Mouse (Mus musculus): ENCODE data around the gene Gm10354. TPM values are rescaled to one million over a fixed set of nuclear protein-coding genes. Genes with fewer than 3 reads are reported as not detected.
"Not testable (repeated sequence)": the region's sequence is repeated elsewhere in the genome, so short reads cannot be mapped to it uniquely, and the experiment has no call there.

Gene Gm10354
- polyA plus RNA-seq, 1 experiment from 2014 or later = not detected

- ATAC-seq; H3K36me3 ChIP-seq (ENCODE audit: poor library complexity, severe bottlenecking); H3K4me3 ChIP-seq; H3K27me3 ChIP-seq; H3K4me2 ChIP-seq; H3K27ac ChIP-seq; H3K4me1 ChIP-seq; H3K9ac ChIP-seq: not testable (repeated sequence)
- WGBS = 89% methylated on average over 6 of the region's 6 CpGs
- H3K9me3 ChIP-seq (replicated peaks) = peaks cover 32% of the 10 kb centered on the region
These were observed 15.4 kb upstream of the Gm10354 start for GRCm38 (mm10) chr5:14994124-14994523.

DNA sequence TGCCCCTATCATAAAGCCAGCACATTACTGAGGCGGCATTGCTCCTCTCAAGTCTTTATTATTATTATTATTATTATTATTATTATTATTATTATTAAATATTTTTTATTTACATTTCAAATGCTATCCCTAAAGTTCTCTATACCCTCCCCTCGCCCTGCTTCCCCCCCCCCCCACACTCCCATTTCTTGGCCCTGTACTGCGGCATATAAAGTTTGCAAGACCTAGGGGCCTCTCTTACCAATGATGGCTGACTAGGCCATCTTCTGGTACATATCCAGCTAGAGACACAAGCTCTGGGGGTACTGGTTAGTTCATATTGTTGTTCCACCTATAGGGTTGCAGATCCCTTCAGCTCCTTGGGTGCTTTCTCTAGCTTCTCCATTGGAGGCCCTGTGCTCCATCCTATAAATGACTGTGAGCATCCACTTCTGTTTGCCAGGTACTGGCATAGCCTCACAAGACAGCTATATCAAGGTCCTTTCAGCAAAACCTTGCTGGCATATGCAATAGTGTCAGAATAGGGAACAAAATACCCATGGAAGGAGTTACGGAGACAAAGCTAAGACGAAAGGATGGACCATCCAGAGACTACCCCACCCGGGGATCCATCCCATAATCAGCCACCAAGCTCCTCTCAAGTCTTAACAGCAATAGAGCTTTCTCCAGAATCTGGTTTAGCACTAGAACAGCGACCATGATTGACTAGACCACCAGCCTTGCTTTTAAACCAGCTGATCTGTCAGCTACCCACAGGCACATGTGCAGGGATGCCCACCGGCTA, 11.8 kb upstream of the Gm10354 start:
- H3K4me2 ChIP-seq; H3K27me3 ChIP-seq; H3K4me3 ChIP-seq; H3K9ac ChIP-seq; H3K27ac ChIP-seq; H3K36me3 ChIP-seq (ENCODE audit: poor library complexity, severe bottlenecking); H3K4me1 ChIP-seq; ATAC-seq: not testable (repeated sequence)
- WGBS = 79% methylated on average over 8 of the region's 8 CpGs
- H3K9me3 ChIP-seq (replicated peaks) = peaks cover 23% of the 10 kb centered on the region

DNA sequence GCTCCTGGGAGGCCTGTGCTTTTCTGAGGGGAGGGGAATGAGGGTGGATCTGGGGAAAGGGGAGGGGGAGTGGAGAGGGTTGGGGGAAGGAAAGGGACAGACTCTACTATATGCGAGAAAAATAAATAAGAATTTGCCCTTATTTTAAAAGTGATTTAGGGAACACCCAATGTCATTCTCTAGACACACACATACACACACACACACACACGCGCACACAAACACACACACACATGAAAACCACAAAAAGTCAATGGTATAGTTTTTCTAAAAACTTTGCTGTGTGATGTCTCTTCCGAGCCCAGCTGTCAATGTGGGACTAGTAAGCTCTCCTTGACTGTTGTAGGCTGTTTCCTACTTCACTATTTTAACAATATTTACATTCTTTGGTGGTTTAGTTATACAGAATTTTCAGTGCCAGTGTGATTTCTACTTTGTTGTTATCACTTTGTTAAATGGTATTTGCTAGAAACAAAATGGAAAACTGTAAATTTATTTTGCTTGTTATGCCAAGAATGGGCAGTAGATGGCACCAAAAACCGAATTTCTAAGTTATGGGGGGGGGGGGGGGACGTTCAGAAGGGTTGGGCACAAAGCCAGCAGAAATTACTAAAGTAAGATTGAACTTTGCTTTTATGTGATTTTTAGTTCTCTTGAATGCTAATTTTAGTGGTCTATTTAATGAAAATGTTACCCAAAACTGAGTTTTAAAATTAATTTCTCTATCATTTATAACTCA, 8.1 kb upstream of the Gm10354 start:
- H3K4me1 ChIP-seq; H3K4me3 ChIP-seq; ATAC-seq; H3K9ac ChIP-seq; H3K4me2 ChIP-seq; H3K36me3 ChIP-seq (ENCODE audit: poor library complexity, severe bottlenecking); H3K27ac ChIP-seq; H3K27me3 ChIP-seq: not testable (repeated sequence)
- H3K9me3 ChIP-seq (replicated peaks) = peaks cover 23% of the 10 kb centered on the region
- 44% methylated on average over 6 of the region's 6 CpGs for WGBS

DNA sequence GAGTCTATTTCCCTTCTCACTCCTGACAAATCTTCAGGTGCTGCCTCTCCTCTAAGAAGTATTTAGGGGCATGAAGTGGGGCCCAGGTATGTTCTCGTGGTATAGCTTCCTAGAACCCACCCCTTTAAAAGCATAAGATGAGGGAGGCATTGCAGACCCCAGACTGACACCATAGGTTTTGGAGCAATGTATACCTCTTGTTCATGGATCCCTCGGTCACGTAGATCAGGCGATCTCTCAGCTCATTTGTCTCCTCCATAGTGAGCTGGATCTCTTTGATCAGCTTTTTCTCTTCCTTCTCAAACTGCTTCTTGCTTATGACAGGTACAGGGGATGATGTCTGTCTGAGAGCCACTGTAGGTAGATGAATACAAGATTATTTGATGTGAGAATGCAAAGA, 1.4 kb downstream of the Gm10354 start:
- H3K27ac ChIP-seq; H3K4me1 ChIP-seq; H3K36me3 ChIP-seq (ENCODE audit: poor library complexity, severe bottlenecking); H3K9ac ChIP-seq; ATAC-seq; H3K4me2 ChIP-seq; H3K27me3 ChIP-seq; H3K4me3 ChIP-seq: not testable (repeated sequence)
- peaks cover 38% of the 10 kb centered on the region for H3K9me3 ChIP-seq (replicated peaks)
- 78% methylated on average over 4 of the region's 4 CpGs for WGBS

- not testable (repeated sequence) for H3K4me1 ChIP-seq; H3K4me3 ChIP-seq; ATAC-seq; H3K36me3 ChIP-seq (ENCODE audit: poor library complexity, severe bottlenecking); H3K27ac ChIP-seq; H3K27me3 ChIP-seq; H3K9ac ChIP-seq; H3K4me2 ChIP-seq
- peaks cover 37% of the 10 kb centered on the region for H3K9me3 ChIP-seq (replicated peaks)
- WGBS = 68% methylated on average over 4 of the region's 4 CpGs
These were observed 3.4 kb downstream of the Gm10354 start for GRCm38 (mm10) chr5:14975294-14975693.

DNA sequence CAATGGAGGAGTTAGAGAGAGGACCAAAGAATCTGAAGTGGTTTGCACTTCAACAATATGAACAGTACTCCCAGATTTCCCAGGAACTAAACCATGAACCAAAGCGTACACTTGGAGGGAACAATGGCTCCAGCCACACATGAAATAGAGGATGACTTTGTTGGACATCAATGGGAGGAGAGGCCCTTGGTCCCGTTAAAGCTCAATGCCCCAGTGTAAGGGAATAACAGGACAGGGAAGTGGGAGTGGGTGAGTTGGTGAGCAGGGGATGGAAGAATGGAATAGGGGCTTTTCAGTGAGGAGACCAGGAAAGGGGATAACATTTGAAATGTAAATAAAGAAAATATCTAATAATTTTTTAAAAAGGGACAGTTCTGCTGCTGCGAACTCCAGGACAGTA, 5.9 kb downstream of the Gm10354 start:
- not testable (repeated sequence) for H3K4me3 ChIP-seq; ATAC-seq; H3K36me3 ChIP-seq (ENCODE audit: poor library complexity, severe bottlenecking); H3K9ac ChIP-seq; H3K27me3 ChIP-seq; H3K27ac ChIP-seq; H3K4me1 ChIP-seq; H3K4me2 ChIP-seq
- 76% methylated on average over 3 of the region's 3 CpGs for WGBS
- H3K9me3 ChIP-seq (replicated peaks) = peaks cover 26% of the 10 kb centered on the region

- H3K27ac ChIP-seq; H3K4me3 ChIP-seq; H3K4me2 ChIP-seq; H3K4me1 ChIP-seq; H3K27me3 ChIP-seq; H3K36me3 ChIP-seq (ENCODE audit: poor library complexity, severe bottlenecking); ATAC-seq; H3K9ac ChIP-seq: not testable (repeated sequence)
- H3K9me3 ChIP-seq (replicated peaks) = peaks cover 26% of the 10 kb centered on the region
- 82% methylated on average over 13 of the region's 13 CpGs for WGBS
These were observed 14.9 kb downstream of the Gm10354 start for GRCm38 (mm10) chr5:14963821-14964220.

DNA sequence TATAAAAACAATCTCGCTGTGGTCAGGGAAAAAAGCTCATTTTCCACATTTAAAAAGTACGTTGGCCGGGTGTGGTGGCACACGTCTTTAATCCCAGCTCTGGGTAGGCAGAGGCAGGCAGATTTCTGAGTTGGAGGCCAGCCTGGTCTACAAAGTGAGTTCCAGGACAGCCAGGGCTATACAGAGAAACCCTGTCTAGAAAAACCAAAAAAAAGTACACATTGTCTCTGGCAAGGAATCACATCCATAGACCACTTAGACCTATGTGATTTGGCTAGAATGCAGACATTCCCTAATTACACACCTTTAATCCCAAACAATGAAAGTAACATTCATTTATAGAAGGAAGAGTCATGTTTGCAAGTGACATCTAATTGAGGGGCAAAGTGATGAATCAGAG, 17.2 kb downstream of the Gm10354 start:
- H3K4me3 ChIP-seq; H3K36me3 ChIP-seq (ENCODE audit: poor library complexity, severe bottlenecking); H3K4me2 ChIP-seq; H3K9ac ChIP-seq; H3K27me3 ChIP-seq; H3K4me1 ChIP-seq; H3K27ac ChIP-seq; ATAC-seq: not testable (repeated sequence)
- 84% methylated on average over 4 of the region's 4 CpGs for WGBS
- peaks cover 30% of the 10 kb centered on the region for H3K9me3 ChIP-seq (replicated peaks)

DNA sequence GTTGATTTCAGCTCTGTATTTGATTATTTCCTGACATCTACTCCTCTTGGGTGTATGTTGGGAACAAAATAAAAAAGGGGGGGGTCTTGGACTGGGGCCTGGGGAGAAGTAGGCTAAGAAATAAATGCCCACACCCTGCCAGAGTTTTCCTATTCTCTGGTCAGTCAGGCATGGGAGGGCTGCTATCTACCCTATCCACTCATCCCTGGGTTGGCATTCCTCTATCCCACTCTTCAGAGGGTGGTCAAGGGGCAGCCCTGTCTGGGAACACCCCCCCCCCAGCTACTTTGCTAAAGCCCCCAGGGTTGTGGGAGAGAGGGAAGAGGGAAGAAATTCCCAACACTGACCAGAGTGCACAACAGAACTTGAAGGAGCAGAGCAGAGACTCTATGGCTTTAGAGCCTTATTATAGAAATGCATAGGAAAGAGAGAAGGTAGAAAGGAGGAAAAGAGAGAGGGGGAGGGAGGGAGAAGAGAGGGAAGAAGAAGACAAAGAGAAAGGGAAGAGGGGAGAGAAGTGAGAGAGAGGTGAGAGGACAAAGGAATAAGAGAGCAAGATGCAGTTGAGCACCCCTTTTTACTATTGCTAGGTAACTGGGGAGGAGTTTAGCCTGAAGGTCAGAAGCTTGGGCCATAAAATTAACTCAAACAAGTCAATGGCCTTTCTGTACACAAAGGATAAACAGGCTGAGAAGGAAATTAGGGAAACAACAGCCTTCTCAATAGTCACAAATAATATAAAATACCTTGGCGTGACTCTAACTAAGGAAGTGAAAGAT, 22.6 kb downstream of the Gm10354 start:
- H3K27me3 ChIP-seq; H3K27ac ChIP-seq; H3K4me1 ChIP-seq; H3K36me3 ChIP-seq (ENCODE audit: poor library complexity, severe bottlenecking); ATAC-seq; H3K4me3 ChIP-seq; H3K4me2 ChIP-seq; H3K9ac ChIP-seq: not testable (repeated sequence)
- 96% methylated on average over 1 of the region's 1 CpGs for WGBS
- H3K9me3 ChIP-seq (replicated peaks) = peaks cover 27% of the 10 kb centered on the region

GRCm38 (mm10) chr5:14953587-14953986, 25.1 kb downstream of the Gm10354 start:
- H3K27ac ChIP-seq; H3K36me3 ChIP-seq (ENCODE audit: poor library complexity, severe bottlenecking); H3K4me1 ChIP-seq; H3K27me3 ChIP-seq; ATAC-seq; H3K4me2 ChIP-seq; H3K9ac ChIP-seq; H3K4me3 ChIP-seq: not testable (repeated sequence)
- H3K9me3 ChIP-seq (replicated peaks) = peaks cover 23% of the 10 kb centered on the region

- whole genome bisulfite sequencing = 69% methylated on average over 3 of the region's 3 CpGs
- peaks cover 22% of the 10 kb centered on the region for H3K9me3 ChIP-seq (replicated peaks)
- ATAC-seq; H3K4me1 ChIP-seq; H3K36me3 ChIP-seq (ENCODE audit: poor library complexity, severe bottlenecking); H3K27me3 ChIP-seq; H3K4me3 ChIP-seq; H3K27ac ChIP-seq; H3K4me2 ChIP-seq; H3K9ac ChIP-seq: not testable (repeated sequence)
These were observed 26.0 kb downstream of the Gm10354 start for GRCm38 (mm10) chr5:14952749-14953148.

GRCm38 (mm10) chr5:14951822-14952221, 26.9 kb downstream of the Gm10354 start:
- 67% methylated on average over 7 of the region's 7 CpGs for WGBS
- not testable (repeated sequence) for H3K4me3 ChIP-seq; H3K4me1 ChIP-seq; H3K9ac ChIP-seq; H3K27me3 ChIP-seq; H3K27ac ChIP-seq; H3K36me3 ChIP-seq (ENCODE audit: poor library complexity, severe bottlenecking); ATAC-seq; H3K4me2 ChIP-seq
- peaks cover 22% of the 10 kb centered on the region for H3K9me3 ChIP-seq (replicated peaks)
